Mouse (Mus musculus) megakaryocyte, embryonic 14.5 days (primary cell): ENCODE results near the gene Schip1. TPM values are rescaled to one million over a fixed set of nuclear protein-coding genes. Genes with fewer than 3 reads are reported as not detected.

ENCODE experiments used
- H3K27me3 ChIP-seq: replicated peaks from 2 replicates; pipeline ENCODE3; 2012; ENCODE audit warnings: inconsistent platforms
- H3K36me3 ChIP-seq: replicated peaks from 2 replicates; pipeline ENCODE3; 2012; ENCODE audit warnings: low read length, inconsistent platforms, mixed read lengths
- H3K4me1 ChIP-seq: 2 replicates; pipeline ENCODE4 v1.6.1; 2012; ENCODE audit warnings: inconsistent platforms
- H3K4me3 ChIP-seq: replicated peaks from 2 replicates; pipeline ENCODE3; 2012; ENCODE audit warnings: moderate library complexity, mild to moderate bottlenecking, inconsistent platforms
- H3K9me3 ChIP-seq: 2 replicates; pipeline ENCODE4 v1.6.1; 2012; ENCODE audit warnings: inconsistent platforms
- FLI1 ChIP-seq: IDR thresholded peaks from 2 replicates; pipeline ENCODE4 v1.6.1; 2012; ENCODE audit warnings: low read length, inconsistent platforms, mixed read lengths
- GATA1 ChIP-seq: IDR thresholded peaks from 3 replicates; pipeline ENCODE4 v1.6.1; 2012; ENCODE audit warnings: mixed read lengths, low read length, inconsistent platforms, borderline replicate concordance
- polyA plus RNA-seq: library from polyadenylated mRNA; stranded (reverse); fragments of >175 nt; gene quantifications from 2 replicates; pipeline ENCODE4 v1.2.3, GENCODE M21; 2012; ENCODE audit warnings: low replicate concordance; ENCODE audit not compliant: insufficient read depth

Gene Schip1
- polyA plus RNA-seq, 1 experiment: 18.7 TPM

DNA sequence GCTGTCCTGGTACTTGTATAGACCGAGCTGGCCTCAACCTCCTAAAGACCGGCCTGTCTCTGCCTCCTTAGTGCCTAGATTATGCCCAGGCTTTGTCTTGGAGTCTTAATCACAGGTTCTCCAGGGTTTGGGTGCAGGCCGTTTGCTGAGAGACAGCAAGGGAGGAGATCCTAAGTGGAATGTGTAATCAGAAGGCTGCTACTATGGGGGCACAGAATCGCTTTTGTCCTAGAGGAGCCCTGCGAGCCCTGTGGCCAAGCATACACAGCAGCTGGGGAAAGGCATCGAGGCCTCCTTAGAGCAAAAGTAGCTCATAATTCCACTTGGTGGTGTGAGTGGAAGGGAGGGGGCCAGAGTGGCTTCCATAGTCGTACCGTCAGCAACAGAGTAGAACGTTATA is 419.4 kb downstream of the Schip1 start:
- Histone ChIP-seq H3K36me3 (no peaks in the 10 kb centered on the region), H3K4me3 (no peak overlapping the region), H3K9me3 (0 out of 2 replicates have a peak, but pooled peaks cover 5% of the 10 kb centered on the region), H3K4me1 (no peaks in the 10 kb centered on the region), H3K27me3 (peaks cover 8% of the 10 kb centered on the region)
- TF ChIP-seq GATA1 (no peak), FLI1 (no peak)

DNA sequence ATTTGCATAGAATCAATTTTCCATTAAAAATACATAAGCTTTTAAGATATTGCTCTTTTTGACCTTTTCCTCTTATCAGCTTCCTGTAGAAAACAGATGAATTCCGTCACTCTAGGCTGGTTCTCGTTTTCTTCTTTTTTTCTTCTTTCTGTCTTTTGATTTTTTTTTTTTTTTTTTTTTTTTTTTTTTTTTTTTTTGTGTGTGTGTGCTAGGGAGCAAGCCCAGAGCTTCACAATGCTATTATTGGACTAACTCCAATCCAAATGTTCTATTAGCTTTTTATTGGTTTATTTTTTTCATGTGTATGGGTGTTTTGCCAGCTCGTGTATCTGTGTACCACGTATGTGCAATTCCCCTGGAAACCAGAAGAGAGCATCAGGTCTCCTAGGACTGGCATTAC is 420.0 kb downstream of the Schip1 start:
- TF ChIP-seq GATA1: no peak
- no peak for TF ChIP-seq FLI1
- Histone ChIP-seq H3K27me3 (peaks cover 6% of the 10 kb centered on the region), H3K9me3 (0 out of 2 replicates have a peak, but pooled peaks cover 5% of the 10 kb centered on the region), H3K36me3 (no peaks in the 10 kb centered on the region), H3K4me3 (no peak overlapping the region), H3K4me1 (no peaks in the 10 kb centered on the region)

DNA sequence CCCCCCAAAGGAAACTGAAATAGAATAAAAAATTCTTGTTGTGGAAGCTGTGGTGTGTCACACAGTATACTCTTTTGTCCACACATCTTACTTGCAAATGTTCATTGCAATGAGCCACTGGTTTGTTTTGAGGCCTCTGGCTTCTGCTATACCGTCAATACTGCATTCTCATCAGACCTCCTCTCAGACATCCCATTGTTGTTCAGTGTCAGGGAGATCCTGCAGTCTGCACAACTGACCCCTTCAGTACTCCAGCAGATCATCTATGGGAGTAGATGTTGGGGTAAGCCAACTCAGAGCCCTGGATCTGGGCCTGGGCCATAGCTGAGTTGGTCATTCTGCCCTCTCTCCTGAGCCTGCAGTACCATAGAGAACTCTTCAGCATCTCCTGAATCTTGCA is 423.0 kb downstream of the Schip1 start:
- Histone ChIP-seq H3K27me3 (peaks cover 12% of the 10 kb centered on the region), H3K4me3 (no peak overlapping the region), H3K36me3 (no peaks in the 10 kb centered on the region), H3K4me1 (peaks cover 10% of the 10 kb centered on the region; the same call in 1 of the 2 replicates), H3K9me3 (0 out of 2 replicates have a peak, but pooled peaks cover 5% of the 10 kb centered on the region)
- no peak for TF ChIP-seq GATA1
- no peak for TF ChIP-seq FLI1

DNA sequence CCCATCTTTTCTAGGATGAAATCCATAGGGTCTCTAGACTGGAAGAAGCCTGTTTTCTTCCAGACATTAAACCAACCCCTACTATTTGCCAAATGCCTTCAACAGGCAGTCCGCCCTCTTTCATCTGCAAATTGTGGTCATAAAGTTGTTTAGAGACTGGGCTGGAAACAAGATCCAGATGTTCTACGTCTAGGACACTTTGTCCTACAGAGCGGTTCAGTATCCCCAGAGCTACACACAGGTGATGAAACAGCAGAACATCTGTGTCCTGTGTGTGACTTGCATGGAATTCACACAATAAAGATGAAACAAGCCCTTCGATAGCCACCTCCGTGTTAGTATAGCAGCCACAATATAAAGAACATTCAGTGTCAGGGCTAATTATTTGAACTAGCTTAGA is 423.7 kb downstream of the Schip1 start:
- H3K9me3 ChIP-seq: 0 out of 2 replicates have a peak, but pooled peaks cover 5% of the 10 kb centered on the region
- TF ChIP-seq FLI1 (no peak), GATA1 (no peak)
- no peak overlapping the region for H3K4me3 ChIP-seq
- no peaks in the 10 kb centered on the region for H3K36me3 ChIP-seq
- peaks cover 15% of the 10 kb centered on the region for H3K4me1 ChIP-seq
- H3K27me3 ChIP-seq: peaks cover 16% of the 10 kb centered on the region

DNA sequence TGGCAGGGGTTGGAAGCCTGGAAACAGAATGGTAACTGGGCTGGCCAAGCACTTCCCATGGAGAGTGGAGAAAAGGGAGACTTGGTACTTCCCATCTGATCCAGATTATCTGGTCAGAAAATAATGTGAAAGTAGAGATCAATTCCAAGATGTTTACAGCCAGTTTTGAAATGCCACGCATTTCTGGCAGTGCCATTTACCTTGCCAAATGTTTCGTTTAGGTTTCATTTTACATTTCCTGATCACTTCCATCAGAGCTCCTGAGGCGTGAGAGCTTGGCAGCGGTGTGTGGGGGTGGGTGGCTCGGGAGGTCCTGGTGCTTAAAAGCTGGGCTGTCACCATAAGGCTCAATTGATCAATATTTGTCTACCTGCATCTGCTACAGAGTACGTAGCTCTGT is 426.9 kb downstream of the Schip1 start:
- H3K4me1 ChIP-seq: peaks cover 42% of the 10 kb centered on the region
- no peak for TF ChIP-seq GATA1
- no peaks in the 10 kb centered on the region for H3K9me3 ChIP-seq
- H3K27me3 ChIP-seq: peaks cover 47% of the 10 kb centered on the region
- H3K4me3 ChIP-seq: no peak overlapping the region
- H3K36me3 ChIP-seq: no peaks in the 10 kb centered on the region

DNA sequence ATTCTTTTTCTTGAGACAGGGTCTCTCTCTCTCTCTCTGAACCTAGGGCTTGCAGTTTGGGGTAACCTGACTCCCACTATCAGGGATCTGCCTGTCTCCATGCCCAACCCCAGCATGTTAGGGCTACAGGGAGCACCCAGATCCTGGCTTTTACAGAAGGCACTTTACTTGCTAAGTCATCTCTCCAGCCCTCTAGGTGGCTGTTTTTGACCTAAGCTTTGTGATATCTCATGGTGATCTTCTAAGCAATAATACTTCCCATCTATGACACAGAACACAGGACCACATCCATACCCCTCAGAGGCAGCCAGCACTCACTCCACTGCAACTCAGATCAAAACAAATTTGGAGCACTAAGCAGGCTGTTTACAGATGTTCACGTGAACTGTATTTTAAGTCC is 427.5 kb downstream of the Schip1 start:
- H3K27me3 ChIP-seq: peaks cover 49% of the 10 kb centered on the region
- no peaks in the 10 kb centered on the region for H3K36me3 ChIP-seq
- TF ChIP-seq GATA1 (no peak), FLI1 (no peak)

DNA sequence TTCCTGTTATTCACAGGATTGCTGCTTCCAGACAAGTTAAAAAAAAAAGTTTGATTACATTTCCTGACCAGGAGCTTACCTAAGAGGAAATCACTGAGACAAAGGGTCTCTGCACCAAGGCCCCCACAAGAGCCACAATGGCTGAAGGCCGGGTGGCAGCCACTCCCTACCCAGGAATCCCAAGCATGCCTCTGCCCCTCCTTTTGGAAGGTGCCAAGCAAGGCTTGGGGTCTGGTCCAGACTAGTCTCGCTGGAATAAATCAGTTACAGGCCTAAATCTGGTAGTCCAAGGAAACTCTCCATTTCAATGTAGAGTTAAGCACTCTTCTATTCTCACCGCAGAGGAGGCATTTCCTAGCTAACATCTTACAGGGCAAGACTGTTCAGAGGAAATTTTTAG is 427.9 kb downstream of the Schip1 start:
- Histone ChIP-seq H3K9me3 (no peaks in the 10 kb centered on the region), H3K4me3 (no peak overlapping the region), H3K36me3 (no peaks in the 10 kb centered on the region), H3K27me3 (peaks cover 49% of the 10 kb centered on the region), H3K4me1 (peaks cover 45% of the 10 kb centered on the region)
- TF ChIP-seq FLI1 (no peak), GATA1 (no peak)

More for the DNA sequence above, 427.5 kb downstream of the Schip1 start:
- H3K4me3 ChIP-seq: no peak overlapping the region
- no peaks in the 10 kb centered on the region for H3K9me3 ChIP-seq
- peaks cover 45% of the 10 kb centered on the region for H3K4me1 ChIP-seq

DNA sequence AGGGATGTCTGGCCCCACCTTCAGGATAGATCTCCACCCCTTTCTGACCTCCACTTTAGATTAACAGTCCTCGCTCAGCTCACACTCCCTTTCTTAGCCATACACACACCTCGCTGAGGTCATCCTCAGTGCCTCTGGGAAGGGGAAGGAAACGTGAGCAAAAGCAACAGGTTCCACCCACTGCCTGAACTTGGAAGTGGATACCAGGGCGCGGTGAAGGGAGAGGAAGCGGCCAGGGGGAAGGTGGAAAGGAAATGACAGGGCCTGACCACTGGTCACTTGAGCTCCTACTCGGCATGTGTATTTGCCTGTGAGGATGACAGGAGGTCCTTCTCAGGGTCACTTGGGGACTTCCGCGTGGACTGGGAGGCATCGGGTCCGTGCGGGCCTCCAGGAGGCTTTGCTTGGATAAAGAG is 428.6 kb downstream of the Schip1 start:
- Histone ChIP-seq H3K36me3 (peaks cover under 1% of the 10 kb centered on the region), H3K4me3 (peak overlapping the region; percentile 96), H3K4me1 (peaks cover 51% of the 10 kb centered on the region), H3K27me3 (peaks cover 47% of the 10 kb centered on the region), H3K9me3 (peaks cover under 1% of the 10 kb centered on the region; the same call in 1 of the 2 replicates)
- no peak for TF ChIP-seq GATA1
- TF ChIP-seq FLI1: no peak

DNA sequence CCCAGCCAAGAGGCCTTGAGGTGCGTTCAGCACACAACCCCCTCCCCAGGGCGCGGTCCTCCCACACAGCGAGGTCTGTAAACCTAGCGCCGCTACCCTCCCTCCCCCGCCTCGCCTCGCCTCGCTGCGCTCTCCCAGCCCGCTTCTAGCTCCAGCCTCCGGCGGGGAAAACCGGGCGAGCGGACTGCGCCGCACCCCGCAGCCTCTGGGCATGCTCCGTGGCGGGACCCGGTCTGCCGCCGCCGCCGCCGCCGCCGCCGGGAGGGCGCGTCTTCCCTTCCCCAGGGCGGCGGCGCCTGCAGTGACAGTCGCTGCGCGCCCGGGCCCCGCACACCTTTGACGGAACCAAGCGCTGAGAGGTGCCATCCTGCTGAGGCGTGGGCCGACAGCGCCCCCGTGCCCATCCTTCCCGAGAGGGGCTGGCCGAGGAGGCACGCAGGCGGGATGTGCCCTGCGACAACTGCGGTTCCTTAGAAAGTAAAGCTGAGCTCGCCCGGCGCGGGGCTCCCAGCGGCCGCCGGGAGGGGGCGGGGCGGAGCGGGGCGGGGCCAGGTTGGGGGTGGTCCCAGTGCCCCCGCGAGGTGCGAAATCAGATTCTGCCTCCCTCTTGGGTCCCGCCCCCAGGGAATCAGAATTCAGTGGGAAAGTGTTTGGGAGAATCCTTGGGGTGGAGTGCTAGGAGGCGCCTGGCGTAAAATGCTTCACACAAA is 429.1 kb downstream of the Schip1 start:
- no peak for TF ChIP-seq FLI1
- TF ChIP-seq GATA1: no peak
- H3K4me1 ChIP-seq: peaks cover 56% of the 10 kb centered on the region
- peaks cover 6% of the 10 kb centered on the region for H3K36me3 ChIP-seq
- H3K27me3 ChIP-seq: peaks cover 50% of the 10 kb centered on the region
- peak overlapping the region; percentile 96 for H3K4me3 ChIP-seq
- peaks cover 5% of the 10 kb centered on the region for H3K9me3 ChIP-seq

DNA sequence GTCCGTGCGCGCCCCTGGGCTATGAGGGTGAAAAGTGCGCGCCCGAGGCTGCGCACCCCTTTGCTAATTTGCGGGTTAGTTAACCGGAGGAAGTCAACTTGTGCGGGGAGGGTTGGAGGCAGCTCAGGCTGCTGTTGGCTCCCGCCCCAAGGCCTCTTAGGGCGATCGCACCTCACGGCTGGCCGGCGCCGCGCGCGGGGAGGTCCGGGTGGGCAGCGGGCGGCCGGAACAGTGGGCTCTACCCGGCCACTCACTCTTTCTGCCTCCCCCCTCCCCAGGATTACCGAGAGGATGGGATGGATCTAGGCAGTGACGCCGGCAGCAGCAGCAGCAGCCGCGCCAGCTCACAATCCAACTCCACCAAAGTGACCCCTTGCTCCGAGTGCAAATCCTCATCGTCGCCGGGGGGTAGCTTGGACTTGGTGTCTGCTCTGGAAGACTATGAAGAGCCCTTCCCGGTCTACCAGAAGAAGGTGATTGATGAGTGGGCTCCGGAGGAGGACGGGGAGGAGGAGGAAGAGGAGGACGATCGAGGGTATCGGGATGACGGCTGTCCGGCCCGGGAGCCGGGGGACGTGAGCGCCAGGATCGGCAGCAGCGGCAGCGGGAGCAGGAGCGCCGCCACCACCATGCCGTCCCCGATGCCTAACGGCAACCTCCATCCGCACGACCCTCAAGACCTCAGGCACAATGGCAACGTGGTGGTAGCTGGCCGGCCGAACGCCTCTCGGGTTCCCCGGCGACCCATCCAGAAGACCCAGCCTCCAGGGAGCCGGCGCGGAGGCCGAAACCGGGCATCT is 429.9 kb downstream of the Schip1 start:
- Histone ChIP-seq H3K36me3 (peaks cover 6% of the 10 kb centered on the region), H3K4me1 (peaks cover 63% of the 10 kb centered on the region), H3K9me3 (peaks cover 5% of the 10 kb centered on the region), H3K4me3 (peak overlapping the region; percentile 96), H3K27me3 (peaks cover 50% of the 10 kb centered on the region)
- TF ChIP-seq FLI1: no peak
- TF ChIP-seq GATA1: no peak
